Mouse (Mus musculus) MEL (cell line): ENCODE results near the gene Spatc1l. TPM values are rescaled to one million over a fixed set of nuclear protein-coding genes. Genes with fewer than 3 reads are reported as not detected.

Source experiments
- DNase-seq: peaks from one replicate; pipeline ENCODE4 v3.0.0; 2011; ENCODE audit warnings: low read depth, low spot score
- H3K27ac ChIP-seq: 2 replicates; pipeline ENCODE4 v1.5.1; 2012; ENCODE audit warnings: low read depth, mild to moderate bottlenecking, control low read depth, low read length, moderate library complexity; ENCODE audit not compliant: control insufficient read depth
- H3K27me3 ChIP-seq, 2 experiments: fragments of 150-350 bp in 1 of 2; sonication (generic) in 1 of 2; 2 replicates each; pipeline ENCODE4 v1.6.1; 2012; ENCODE audit warnings: low read length in 2 of 2, mild to moderate bottlenecking in 2 of 2, improper control_type of control experiment in 1 of 2, moderate library complexity in 1 of 2; ENCODE audit not compliant: insufficient read depth in 2 of 2, control insufficient read depth in 1 of 2
- H3K36me3 ChIP-seq, 2 experiments: 2 replicates each; pipeline ENCODE4 v1.6.1; 2012 to 2014; ENCODE audit warnings: low read length in 2 of 2, improper control_type of control experiment in 1 of 2, inconsistent platforms in 1 of 2, mild to moderate bottlenecking in 1 of 2; ENCODE audit not compliant: insufficient read depth in 2 of 2, control insufficient read depth in 1 of 2
- H3K4me1 ChIP-seq, 2 experiments: fragments of 150-350 bp in 1 of 2; sonication (generic) in 1 of 2; 2 replicates each; pipeline ENCODE4 v1.6.1; 2012; ENCODE audit warnings: low read length in 2 of 2, improper control_type of control experiment in 1 of 2, mild to moderate bottlenecking in 1 of 2; ENCODE audit not compliant: insufficient read depth in 2 of 2, control insufficient read depth in 1 of 2
- H3K4me3 ChIP-seq, 2 experiments: fragments of 150-350 bp in 1 of 2; sonication (generic) in 1 of 2; 2 replicates each; pipeline ENCODE4 v1.5.1; 2012; ENCODE audit warnings: low read depth in 2 of 2, low read length in 2 of 2, mild to moderate bottlenecking in 2 of 2, moderate library complexity in 2 of 2, control low read depth in 1 of 2, improper control_type of control experiment in 1 of 2; ENCODE audit not compliant: control insufficient read depth in 1 of 2, insufficient read depth in 1 of 2
- H3K79me2 ChIP-seq: 2 replicates; pipeline ENCODE4 v1.6.1; 2012; ENCODE audit warnings: mild to moderate bottlenecking, low read length, moderate library complexity; ENCODE audit not compliant: control insufficient read depth, poor library complexity, insufficient read depth
- H3K9ac ChIP-seq: 2 replicates; pipeline ENCODE4 v1.6.1; 2012; ENCODE audit warnings: low read depth, mild to moderate bottlenecking, control low read depth, low read length, moderate library complexity; ENCODE audit not compliant: control insufficient read depth, poor library complexity, severe bottlenecking
- H3K9me3 ChIP-seq: fragments of 150-350 bp; sonication (generic); replicated peaks from 2 replicates; pipeline ENCODE4 v1.6.1; 2012; ENCODE audit warnings: mild to moderate bottlenecking, low read length, improper control_type of control experiment, moderate library complexity; ENCODE audit not compliant: insufficient read depth
- CHD2 ChIP-seq: IDR thresholded peaks from 2 replicates; pipeline ENCODE4 v1.6.1; 2011; ENCODE audit warnings: low read length, improper control_type of control experiment
- ELF1 ChIP-seq: IDR thresholded peaks from 2 replicates; pipeline ENCODE4 v1.6.1; 2014; ENCODE audit warnings: low read depth, mild to moderate bottlenecking, inconsistent platforms, low read length, improper control_type of control experiment, moderate library complexity
- GATA1 ChIP-seq: IDR thresholded peaks from 2 replicates; pipeline ENCODE4 v1.6.1; 2011; ENCODE audit warnings: low read depth, low read length, improper control_type of control experiment
- HCFC1 ChIP-seq: IDR thresholded peaks from 2 replicates; pipeline ENCODE4 v1.6.1; 2012; ENCODE audit warnings: low read depth, mild to moderate bottlenecking, inconsistent platforms, low read length, improper control_type of control experiment, moderate library complexity
- JUND ChIP-seq: IDR thresholded peaks from 2 replicates; pipeline ENCODE4 v1.6.1; 2011; ENCODE audit warnings: low read depth, mild to moderate bottlenecking, improper control_type of control experiment, low read length
- MAX ChIP-seq: IDR thresholded peaks from 2 replicates; pipeline ENCODE4 v1.6.1; 2011; ENCODE audit warnings: low read length, improper control_type of control experiment
- MAZ ChIP-seq: IDR thresholded peaks from 2 replicates; pipeline ENCODE4 v1.6.1; 2012; ENCODE audit warnings: low read depth, mild to moderate bottlenecking, inconsistent platforms, low read length, improper control_type of control experiment
- MXI1 ChIP-seq: IDR thresholded peaks from 2 replicates; pipeline ENCODE4 v1.6.1; 2011; ENCODE audit warnings: mild to moderate bottlenecking, low read depth, low read length, improper control_type of control experiment
- MYC ChIP-seq: IDR thresholded peaks from 2 replicates; pipeline ENCODE4 v1.6.1; 2011; ENCODE audit warnings: low read depth, mild to moderate bottlenecking, low read length, improper control_type of control experiment, moderate library complexity
- POLR2AphosphoS5 ChIP-seq: IDR thresholded peaks from 2 replicates; pipeline ENCODE4 v1.6.1; 2012; ENCODE audit warnings: low read depth, borderline replicate concordance, mild to moderate bottlenecking, inconsistent platforms, low read length, moderate library complexity, mixed read lengths
- SIN3A ChIP-seq: IDR thresholded peaks from 2 replicates; pipeline ENCODE4 v1.6.1; 2012; ENCODE audit warnings: low read length, improper control_type of control experiment, inconsistent platforms
- TAL1 ChIP-seq: IDR thresholded peaks from 2 replicates; pipeline ENCODE4 v1.6.1; 2012; ENCODE audit warnings: mild to moderate bottlenecking, inconsistent platforms, low read length, moderate library complexity, mixed read lengths
- TCF12 ChIP-seq: IDR thresholded peaks from 2 replicates; pipeline ENCODE4 v1.6.1; 2014; ENCODE audit warnings: low read depth, mild to moderate bottlenecking, inconsistent platforms, low read length, improper control_type of control experiment, moderate library complexity
- UBTF ChIP-seq: IDR thresholded peaks from 2 replicates; pipeline ENCODE4 v1.6.1; 2012; ENCODE audit warnings: low read depth, mild to moderate bottlenecking, inconsistent platforms, low read length, improper control_type of control experiment, moderate library complexity, borderline replicate concordance; ENCODE audit not compliant: insufficient read depth
- USF2 ChIP-seq, 2 experiments: IDR thresholded peaks; 2 replicates each; pipeline ENCODE4 v1.6.1; 2011 to 2012; ENCODE audit warnings: improper control_type of control experiment in 2 of 2, low read length in 2 of 2, borderline replicate concordance in 1 of 2, inconsistent platforms in 1 of 2, low read depth in 1 of 2, mild to moderate bottlenecking in 1 of 2; ENCODE audit not compliant: insufficient read depth in 1 of 2
- ZKSCAN1 ChIP-seq: IDR thresholded peaks from 2 replicates; pipeline ENCODE4 v1.6.1; 2012; ENCODE audit warnings: low read depth, mild to moderate bottlenecking, inconsistent platforms, low read length, improper control_type of control experiment, moderate library complexity
- ZMIZ1 ChIP-seq: IDR thresholded peaks from 2 replicates; pipeline ENCODE4 v1.6.1; 2012; ENCODE audit warnings: low read depth, mild to moderate bottlenecking, inconsistent platforms, low read length, improper control_type of control experiment, moderate library complexity
- ZNF384 ChIP-seq: IDR thresholded peaks from 2 replicates; pipeline ENCODE4 v1.6.1; 2012; ENCODE audit warnings: low read depth, mild to moderate bottlenecking, inconsistent platforms, low read length, improper control_type of control experiment
- polyA plus RNA-seq, 2 experiments: library from polyadenylated mRNA; stranded (reverse) in 1 of 2; unstranded in 1 of 2; fragments of >175 nt in 1 of 2; fragments of >200 nt in 1 of 2; gene quantifications; 2 replicates each; pipeline versions ENCODE4 v1.2.1 to v1.2.4; 2012; ENCODE audit warnings: low replicate concordance in 2 of 2, low read depth in 1 of 2; ENCODE audit not compliant: insufficient read length in 2 of 2, insufficient read depth in 1 of 2, missing spikeins in 1 of 2
- total RNA-seq: library from RNA; depleted of rRNA; stranded (reverse); fragments of 300-350 nt; gene quantifications from 2 replicates; pipeline ENCODE4 v1.2.3, GENCODE M21; 2012

Gene Spatc1l
- total and polyA plus RNA-seq, 3 experiments = not detected

GRCm38 (mm10) chr10:76541336-76542085 lies 20.6 kb upstream of the Spatc1l start:
- H3K27me3 ChIP-seq = no peaks in the 10 kb centered on the region
- no peak for DNase-seq
- H3K79me2 ChIP-seq = no peaks in the 10 kb centered on the region
- H3K9me3 ChIP-seq = no peaks in the 10 kb centered on the region
- H3K4me1 ChIP-seq = 0 out of 4 replicates have a peak, but pooled peaks cover 0 to 5% of the 10 kb centered on the region in 2 experiments
- H3K4me3 ChIP-seq = no peak overlapping the region
- no peak overlapping the region for H3K9ac ChIP-seq
- H3K36me3 ChIP-seq = peaks cover 2 to 11% of the 10 kb centered on the region in 2 experiments; a peak in 3 of 4 replicates
- TF ChIP-seq CHD2 = no peak
- no peak for TF ChIP-seq GATA1
- no peak for TF ChIP-seq UBTF
- TF ChIP-seq MYC = no peak
- TF ChIP-seq HCFC1 = no peak
- TF ChIP-seq, all 39 proteins: peak for 0
- H3K27ac ChIP-seq = no peak overlapping the region

GRCm38 (mm10) chr10:76542636-76543375 lies 19.3 kb upstream of the Spatc1l start:
- H3K9me3 ChIP-seq = no peaks in the 10 kb centered on the region
- no peak overlapping the region; the same call in 1 of the 2 replicates for H3K27ac ChIP-seq
- TF ChIP-seq TCF12 (no peak), ELF1 (no peak), ZKSCAN1 (no peak), MAZ (no peak), POLR2AphosphoS5 (no peak), TAL1 (no peak), CHD2 (no peak), JUND (no peak), MXI1 (no peak), ZMIZ1 (no peak), MAX (no peak), USF2 (IDR thresholded peaks at IDR 0.05; ENCODE audit: borderline replicate concordance in 1 of 2, insufficient read depth in 1 of 2, low read depth in 1 of 2, low read length in 2 of 2) (no peak), SIN3A (no peak), ZNF384 (no peak)
- peak; percentile 28 for DNase-seq
- no peaks in the 10 kb centered on the region for H3K79me2 ChIP-seq
- H3K27me3 ChIP-seq = no peaks in the 10 kb centered on the region
- H3K9ac ChIP-seq = no peak overlapping the region
- no peak overlapping the region for H3K4me3 ChIP-seq
- H3K4me1 ChIP-seq = 0 out of 4 replicates have a peak, but pooled peaks cover 0 to 5% of the 10 kb centered on the region in 2 experiments
- peaks cover 2 to 9% of the 10 kb centered on the region in 2 experiments; a peak in 3 of 4 replicates for H3K36me3 ChIP-seq
